Mouse (Mus musculus): ENCODE data around the gene Tmf1. TPM values are rescaled to one million over a fixed set of nuclear protein-coding genes. Genes with fewer than 3 reads are reported as not detected.

The Tmf1 gene
- polyA plus RNA-seq, 1 experiment from 2014 or later: 34.4 TPM

GRCm38 (mm10) chr6:97221205-97222025, 42.5 kb upstream of the Tmf1 start:
- H3K4me1 ChIP-seq (ENCODE audit: control insufficient read depth, insufficient read depth, low read length): peaks cover 16% of the 10 kb centered on the region; the same call in 1 of the 2 replicates
- no peaks in the 10 kb centered on the region for H3K36me3 ChIP-seq (ENCODE audit: control insufficient read depth, insufficient read depth, low read length)
- H3K4me2 ChIP-seq (replicated peaks; ENCODE audit: low read depth, low read length): no peak overlapping the region
- no peak for ATAC-seq (ENCODE audit: insufficient number of reproducible peaks, insufficient read depth, low FRiP score, low read depth)
- no peak overlapping the region for H3K4me3 ChIP-seq (ENCODE audit: low read depth, low read length)
- H3K27me3 ChIP-seq (ENCODE audit: control insufficient read depth, insufficient read depth, low read length): no peaks in the 10 kb centered on the region
- no peak overlapping the region for H3K9ac ChIP-seq (replicated peaks; ENCODE audit: low read depth, low read length)
- 59% methylated on average over 15 of the region's 15 CpGs for WGBS
- no peaks in the 10 kb centered on the region for H3K9me3 ChIP-seq (ENCODE audit: control insufficient read depth, low read depth, low read length)
- H3K27ac ChIP-seq (ENCODE audit: low read length): no peak overlapping the region

GRCm38 (mm10) chr6:97220672-97221071, 41.8 kb upstream of the Tmf1 start:
- no peak overlapping the region for H3K4me2 ChIP-seq (replicated peaks; ENCODE audit: low read depth, low read length)
- no peaks in the 10 kb centered on the region for H3K9me3 ChIP-seq (ENCODE audit: control insufficient read depth, low read depth, low read length)
- H3K27me3 ChIP-seq (ENCODE audit: control insufficient read depth, insufficient read depth, low read length): no peaks in the 10 kb centered on the region
- no peak overlapping the region for H3K27ac ChIP-seq (ENCODE audit: low read length)
- no peak for ATAC-seq (ENCODE audit: insufficient number of reproducible peaks, insufficient read depth, low FRiP score, low read depth)
- H3K4me1 ChIP-seq (ENCODE audit: control insufficient read depth, insufficient read depth, low read length): peaks cover 16% of the 10 kb centered on the region; the same call in 1 of the 2 replicates
- no peak overlapping the region for H3K9ac ChIP-seq (replicated peaks; ENCODE audit: low read depth, low read length)
- no peak overlapping the region for H3K4me3 ChIP-seq (ENCODE audit: low read depth, low read length)
- WGBS: 89% methylated on average over 2 of the region's 5 CpGs
- H3K36me3 ChIP-seq (ENCODE audit: control insufficient read depth, insufficient read depth, low read length): no peaks in the 10 kb centered on the region

- H3K4me3 ChIP-seq (ENCODE audit: low read depth, low read length): no peak overlapping the region
- WGBS: 73% methylated on average over 4 of the region's 4 CpGs
- H3K4me2 ChIP-seq (replicated peaks; ENCODE audit: low read depth, low read length): no peak overlapping the region
- H3K9me3 ChIP-seq (ENCODE audit: control insufficient read depth, low read depth, low read length): no peaks in the 10 kb centered on the region
- H3K9ac ChIP-seq (replicated peaks; ENCODE audit: low read depth, low read length): no peak overlapping the region
- peaks cover 8% of the 10 kb centered on the region; the same call in 1 of the 2 replicates for H3K4me1 ChIP-seq (ENCODE audit: control insufficient read depth, insufficient read depth, low read length)
- no peak for ATAC-seq (ENCODE audit: insufficient number of reproducible peaks, insufficient read depth, low FRiP score, low read depth)
- no peaks in the 10 kb centered on the region for H3K36me3 ChIP-seq (ENCODE audit: control insufficient read depth, insufficient read depth, low read length)
- no peaks in the 10 kb centered on the region for H3K27me3 ChIP-seq (ENCODE audit: control insufficient read depth, insufficient read depth, low read length)
- no peak overlapping the region for H3K27ac ChIP-seq (ENCODE audit: low read length)
Observed at GRCm38 (mm10) chr6:97216154-97216821, 37.4 kb upstream of the Tmf1 start.

GRCm38 (mm10) chr6:97211981-97212380, 33.1 kb upstream of the Tmf1 start:
- ATAC-seq (ENCODE audit: insufficient number of reproducible peaks, insufficient read depth, low FRiP score, low read depth): no peak
- Histone ChIP-seq H3K4me1 (ENCODE audit: control insufficient read depth, insufficient read depth, low read length) (peaks cover 9% of the 10 kb centered on the region; the same call in 1 of the 2 replicates), H3K36me3 (ENCODE audit: control insufficient read depth, insufficient read depth, low read length) (no peaks in the 10 kb centered on the region), H3K4me2 (replicated peaks; ENCODE audit: low read depth, low read length) (peak overlapping the region; percentile 75), H3K27ac (ENCODE audit: low read length) (no peak overlapping the region), H3K9me3 (ENCODE audit: control insufficient read depth, low read depth, low read length) (no peaks in the 10 kb centered on the region), H3K27me3 (ENCODE audit: control insufficient read depth, insufficient read depth, low read length) (no peaks in the 10 kb centered on the region), H3K4me3 (ENCODE audit: low read depth, low read length) (peak overlapping the region; percentile 71; the same call in 1 of the 2 replicates), H3K9ac (replicated peaks; ENCODE audit: low read depth, low read length) (no peak overlapping the region)
- WGBS: 65% methylated on average over 12 of the region's 12 CpGs

- 2% methylated on average over 22 of the region's 22 CpGs for WGBS
- Histone ChIP-seq H3K27ac (ENCODE audit: low read length) (peak overlapping the region; percentile 49), H3K36me3 (ENCODE audit: control insufficient read depth, insufficient read depth, low read length) (no peaks in the 10 kb centered on the region), H3K9me3 (ENCODE audit: control insufficient read depth, low read depth, low read length) (no peaks in the 10 kb centered on the region), H3K9ac (replicated peaks; ENCODE audit: low read depth, low read length) (peak overlapping the region; percentile 64), H3K27me3 (ENCODE audit: control insufficient read depth, insufficient read depth, low read length) (no peaks in the 10 kb centered on the region), H3K4me3 (ENCODE audit: low read depth, low read length) (peak overlapping the region; percentile 71), H3K4me2 (replicated peaks; ENCODE audit: low read depth, low read length) (peak overlapping the region; percentile 75), H3K4me1 (ENCODE audit: control insufficient read depth, insufficient read depth, low read length) (peaks cover 9% of the 10 kb centered on the region; the same call in 1 of the 2 replicates)
- ATAC-seq (ENCODE audit: insufficient number of reproducible peaks, insufficient read depth, low FRiP score, low read depth): peak; percentile 40; the same call in 1 of the 2 replicates
Observed at GRCm38 (mm10) chr6:97210962-97211601, 32.2 kb upstream of the Tmf1 start.

GRCm38 (mm10) chr6:97210191-97210961, 31.5 kb upstream of the Tmf1 start, which contains the start of gene Arl6ip5:
TSS of gene Arl6ip5 (plus strand) at chr6:97210689.
- H3K4me1 ChIP-seq (ENCODE audit: control insufficient read depth, insufficient read depth, low read length): peaks cover 9% of the 10 kb centered on the region; the same call in 1 of the 2 replicates
- no peaks in the 10 kb centered on the region for H3K9me3 ChIP-seq (ENCODE audit: control insufficient read depth, low read depth, low read length)
- peak; percentile 79 for ATAC-seq (ENCODE audit: insufficient number of reproducible peaks, insufficient read depth, low FRiP score, low read depth)
- H3K4me3 ChIP-seq (ENCODE audit: low read depth, low read length): peak within 1 kb of the TSS; percentile 71
- H3K36me3 ChIP-seq (ENCODE audit: control insufficient read depth, insufficient read depth, low read length): no peaks in the 10 kb centered on the region
- H3K27me3 ChIP-seq (ENCODE audit: control insufficient read depth, insufficient read depth, low read length): no peaks in the 10 kb centered on the region
- peak within 1 kb of the TSS; percentile 75 for H3K4me2 ChIP-seq (replicated peaks; ENCODE audit: low read depth, low read length)
- peak within 1 kb of the TSS; percentile 64 for H3K9ac ChIP-seq (replicated peaks; ENCODE audit: low read depth, low read length)
- WGBS: 9% methylated on average over 32 of the region's 32 CpGs
- H3K27ac ChIP-seq (ENCODE audit: low read length): peak within 1 kb of the TSS; percentile 49

- Histone ChIP-seq H3K9me3 (ENCODE audit: control insufficient read depth, low read depth, low read length) (no peaks in the 10 kb centered on the region), H3K4me2 (replicated peaks; ENCODE audit: low read depth, low read length) (no peak overlapping the region), H3K9ac (replicated peaks; ENCODE audit: low read depth, low read length) (no peak overlapping the region), H3K36me3 (ENCODE audit: control insufficient read depth, insufficient read depth, low read length) (no peaks in the 10 kb centered on the region), H3K27me3 (ENCODE audit: control insufficient read depth, insufficient read depth, low read length) (no peaks in the 10 kb centered on the region), H3K4me1 (ENCODE audit: control insufficient read depth, insufficient read depth, low read length) (peaks cover 9% of the 10 kb centered on the region; the same call in 1 of the 2 replicates), H3K4me3 (ENCODE audit: low read depth, low read length) (no peak overlapping the region), H3K27ac (ENCODE audit: low read length) (no peak overlapping the region)
- 86% methylated on average over 4 of the region's 4 CpGs for WGBS
- no peak for ATAC-seq (ENCODE audit: insufficient number of reproducible peaks, insufficient read depth, low FRiP score, low read depth)
Observed at GRCm38 (mm10) chr6:97209751-97210150, 30.8 kb upstream of the Tmf1 start.
